Mouse (Mus musculus) hindbrain, embryonic 16.5 days (tissue): ENCODE measurements around the gene Morf4l1. TPM values are rescaled to one million over a fixed set of nuclear protein-coding genes. Genes with fewer than 3 reads are reported as not detected.
"Not testable (repeated sequence)": the region's sequence is repeated elsewhere in the genome, so short reads cannot be mapped to it uniquely, and the experiment has no call there.

Experiments
- ATAC-seq: fragments of 200-750 bp; cut with Nextera tagmentation; 2 replicates; pipeline ENCODE4 v1.8.0; 2017; ENCODE audit warnings: moderate TSS enrichment, moderate library complexity
- H3K27ac ChIP-seq: fragments of 300-500 bp; sonication (generic); 2 replicates; pipeline ENCODE4 v1.5.1; 2014; ENCODE audit warnings: low read depth, mild to moderate bottlenecking, control low read depth, low read length, moderate library complexity
- H3K27me3 ChIP-seq: fragments of 300-500 bp; sonication (generic); replicated peaks from 2 replicates; pipeline ENCODE4 v1.6.1; 2014; ENCODE audit warnings: low read length; ENCODE audit not compliant: control insufficient read depth, insufficient read depth
- H3K36me3 ChIP-seq: fragments of 300-500 bp; sonication (generic); 2 replicates; pipeline ENCODE4 v1.6.1; 2014; ENCODE audit warnings: mild to moderate bottlenecking, low read length, moderate library complexity, mixed read lengths; ENCODE audit not compliant: control insufficient read depth, insufficient read depth
- H3K4me1 ChIP-seq: fragments of 300-500 bp; sonication (generic); 2 replicates; pipeline ENCODE4 v1.6.1; 2014; ENCODE audit warnings: low read depth, low read length; ENCODE audit not compliant: control insufficient read depth, insufficient read depth
- H3K4me2 ChIP-seq: fragments of 300-500 bp; sonication (generic); 2 replicates; pipeline ENCODE4 v1.6.1; 2014; ENCODE audit warnings: mild to moderate bottlenecking, low read length, control low read depth, moderate library complexity
- H3K4me3 ChIP-seq: fragments of 300-500 bp; sonication (generic); 2 replicates; pipeline ENCODE4 v1.5.1; 2014; ENCODE audit warnings: mild to moderate bottlenecking, low read length, control low read depth, moderate library complexity
- H3K9ac ChIP-seq: fragments of 300-500 bp; sonication (generic); 2 replicates; pipeline ENCODE4 v1.6.1; 2014; ENCODE audit warnings: low read depth, mild to moderate bottlenecking, control low read depth, low read length, moderate library complexity
- H3K9me3 ChIP-seq: fragments of 300-500 bp; sonication (generic); 2 replicates; pipeline ENCODE4 v1.6.1; 2014; ENCODE audit warnings: mild to moderate bottlenecking, low read length, moderate library complexity; ENCODE audit not compliant: control insufficient read depth
- WGBS: fragments of 180-500 bp; shearing (Covaris S2); extraction: QIAGEN DNeasy Blood & Tissue Kit; methylation state at CpG from one replicate; pipeline ENCODE4 v1.1.7; 2014; 5-methylcytosine and 5-hydroxymethylcytosine counted together
- polyA plus RNA-seq: library from polyadenylated mRNA; unstranded; fragments of >200 nt; fragmentation: Nextera tagmentation; extraction: Ambion mirVana; gene quantifications from 2 replicates; pipeline ENCODE4 v1.2.1, GENCODE M21; 2015

Gene Morf4l1
- polyA plus RNA-seq, 1 experiment from 2014 or later: 538 TPM

DNA sequence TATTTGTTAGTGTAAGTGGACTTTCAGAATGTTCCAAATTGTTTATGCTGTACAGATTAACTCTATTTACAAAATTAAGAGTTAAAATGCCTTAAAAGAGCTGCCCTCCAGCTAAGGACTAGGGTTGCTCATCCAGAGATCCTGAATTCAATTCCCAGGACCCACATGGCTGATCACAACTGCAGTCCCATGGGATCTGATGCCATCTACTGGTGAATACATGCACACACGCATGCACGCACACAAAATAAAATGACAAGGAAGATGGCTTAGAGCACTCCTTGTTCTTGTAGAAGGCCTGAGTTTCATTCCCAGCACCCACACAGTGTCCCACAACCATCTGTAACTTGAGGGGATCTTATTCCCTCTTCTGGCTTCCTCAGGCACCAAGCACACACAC is 13.8 kb downstream of the Morf4l1 start:
- Histone ChIP-seq H3K4me2 (no peak overlapping the region), H3K27me3 (no peaks in the 10 kb centered on the region), H3K27ac (no peak overlapping the region), H3K4me1 (no peaks in the 10 kb centered on the region), H3K36me3 (peaks cover 46% of the 10 kb centered on the region), H3K9ac (no peak overlapping the region), H3K4me3 (no peak overlapping the region), H3K9me3 (no peaks in the 10 kb centered on the region)
- 53% methylated on average over 2 of the region's 2 CpGs for WGBS
- ATAC-seq: no peak

DNA sequence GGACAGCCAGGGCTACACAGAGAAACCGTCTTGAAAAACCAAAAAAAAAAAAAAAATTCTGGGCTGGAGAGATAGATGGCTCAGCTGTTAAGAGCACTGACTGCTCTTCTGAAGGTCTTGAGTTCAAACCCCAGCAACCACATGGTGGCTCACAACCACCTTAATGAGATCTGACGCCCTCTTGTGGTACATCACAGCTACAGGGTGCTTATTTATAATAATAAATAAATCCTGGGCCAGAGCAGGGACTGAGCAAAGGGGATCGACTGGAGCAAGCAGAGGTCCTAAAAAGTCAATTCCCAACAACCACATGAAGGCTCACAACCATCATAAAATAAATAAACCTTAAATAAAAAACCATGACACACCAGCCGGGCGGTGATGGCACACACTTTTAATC is 15.6 kb downstream of the Morf4l1 start:
- Histone ChIP-seq H3K27me3 (no peaks in the 10 kb centered on the region), H3K4me2 (no peak overlapping the region), H3K27ac (no peak overlapping the region), H3K9me3 (no peaks in the 10 kb centered on the region), H3K4me1 (no peaks in the 10 kb centered on the region), H3K4me3 (no peak overlapping the region), H3K9ac (no peak overlapping the region), H3K36me3 (peaks cover 50% of the 10 kb centered on the region)
- ATAC-seq: no peak
- WGBS: 86% methylated on average over 5 of the region's 5 CpGs

DNA sequence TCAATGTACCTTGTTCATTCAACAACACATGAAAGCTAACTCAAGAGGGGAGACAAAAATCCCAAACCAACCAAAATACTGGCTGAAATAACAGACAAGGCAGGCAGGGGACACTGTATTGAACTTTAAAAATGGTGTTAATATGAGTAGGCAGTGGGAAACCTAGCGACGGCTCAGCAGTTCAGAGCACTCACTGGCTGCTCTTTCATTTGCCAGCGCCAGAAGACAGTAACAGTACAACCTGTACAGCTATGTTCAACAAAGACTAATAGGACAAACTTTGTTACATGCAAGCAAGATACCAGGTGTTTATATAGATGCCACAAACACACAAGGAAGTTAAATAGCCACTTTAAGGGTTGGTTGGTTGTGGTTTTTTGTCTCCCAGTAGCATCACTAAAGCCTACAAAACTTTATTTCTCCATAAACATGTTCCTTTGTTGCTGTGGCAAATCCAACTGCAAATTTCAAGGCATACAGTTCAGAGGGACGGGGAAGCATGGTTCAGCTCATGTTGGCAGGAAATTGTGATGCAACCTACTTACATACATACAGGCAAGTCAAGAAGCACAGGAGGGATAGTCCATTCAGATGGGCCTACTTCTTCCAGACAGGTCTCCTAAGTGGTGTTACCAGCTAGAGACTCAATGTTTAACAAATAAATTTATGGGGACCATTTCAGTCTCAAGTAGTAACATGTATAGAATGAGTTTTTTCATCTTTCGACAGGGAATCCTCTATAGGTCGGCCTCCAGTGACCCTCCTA is 25.1 kb downstream of the Morf4l1 start:
- ATAC-seq: no peak
- Histone ChIP-seq H3K9ac (no peak overlapping the region), H3K9me3 (0 out of 2 replicates have a peak, but pooled peaks cover 2% of the 10 kb centered on the region), H3K27ac (no peak overlapping the region), H3K27me3 (no peaks in the 10 kb centered on the region), H3K36me3 (peaks cover 40% of the 10 kb centered on the region), H3K4me3 (no peak overlapping the region), H3K4me2 (no peak overlapping the region), H3K4me1 (no peaks in the 10 kb centered on the region)
- WGBS: 96% methylated on average over 6 of the region's 6 CpGs

DNA sequence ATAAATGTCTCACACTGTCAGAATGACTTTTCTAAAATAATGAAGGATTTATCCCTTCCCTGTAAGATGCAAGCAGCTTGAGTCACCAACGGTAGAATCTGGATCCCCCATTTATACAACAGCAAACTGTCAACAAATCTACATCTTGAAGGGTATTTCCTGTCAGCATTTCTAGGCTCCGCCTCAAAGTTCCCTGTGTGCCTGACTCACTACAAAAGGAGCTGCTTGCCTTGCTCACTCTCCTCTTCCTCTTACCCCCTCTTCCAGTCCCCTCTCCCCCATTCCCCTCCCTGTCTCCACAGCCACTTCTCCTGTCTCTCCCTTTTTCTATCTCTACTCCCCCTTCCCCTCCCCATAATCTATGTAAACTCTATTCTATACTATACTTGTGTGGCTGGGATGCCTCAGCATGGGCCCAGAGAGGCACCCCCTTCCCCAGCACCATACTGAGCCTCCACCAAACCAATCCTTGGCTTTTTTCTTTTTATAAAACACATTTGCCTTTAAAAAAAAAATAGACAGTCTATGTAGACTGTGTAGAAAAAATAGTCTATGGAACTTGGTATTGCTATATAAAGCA is 26.6 kb downstream of the Morf4l1 start:
- WGBS: 91% methylated on average over 2 of the region's 2 CpGs
- Histone ChIP-seq H3K36me3 (peaks cover 36% of the 10 kb centered on the region), H3K27ac (no peak overlapping the region), H3K4me3 (no peak overlapping the region), H3K9ac (no peak overlapping the region), H3K4me2 (no peak overlapping the region), H3K9me3 (0 out of 2 replicates have a peak, but pooled peaks cover 2% of the 10 kb centered on the region), H3K27me3 (no peaks in the 10 kb centered on the region), H3K4me1 (no peaks in the 10 kb centered on the region)
- peak; percentile 40 for ATAC-seq

DNA sequence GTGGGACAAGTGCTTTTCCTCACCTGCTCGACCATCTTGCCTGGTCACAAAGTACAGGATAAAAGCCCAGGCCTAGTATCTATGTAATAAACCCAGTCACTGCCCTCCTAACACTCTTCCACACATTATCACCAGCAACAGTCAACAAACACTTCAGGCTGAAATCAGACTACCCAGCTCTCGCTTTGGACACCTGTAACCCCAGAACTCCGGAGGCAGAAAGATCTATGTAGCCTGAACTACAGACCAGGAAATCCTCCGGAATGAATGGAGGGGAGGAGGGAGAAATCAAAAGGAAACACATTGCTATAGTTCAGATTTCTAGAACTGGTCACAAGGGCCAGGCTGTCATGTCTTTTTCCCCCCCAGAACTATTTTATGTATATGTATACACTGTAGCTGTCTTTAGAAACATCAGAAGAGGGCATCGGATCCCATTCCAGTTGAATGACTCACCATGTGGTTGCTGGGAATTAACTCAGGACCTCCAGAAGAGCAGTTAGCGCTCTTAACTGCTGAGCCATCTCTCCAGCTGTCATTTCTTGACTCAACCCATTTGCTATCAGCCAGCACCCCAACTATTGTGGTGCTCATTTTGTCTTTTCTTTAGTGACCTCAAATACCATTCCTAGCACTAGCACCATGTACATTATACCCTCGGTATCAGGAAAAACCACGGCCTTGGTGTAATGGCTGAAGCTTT is 29.7 kb downstream of the Morf4l1 start:
- H3K9me3 ChIP-seq: 0 out of 2 replicates have a peak, but pooled peaks cover 2% of the 10 kb centered on the region
- H3K36me3 ChIP-seq: peaks cover 23% of the 10 kb centered on the region
- WGBS: 93% methylated on average over 8 of the region's 8 CpGs
- ATAC-seq: no peak
- no peak overlapping the region for H3K4me3 ChIP-seq
- H3K27ac ChIP-seq: no peak overlapping the region
- H3K4me2 ChIP-seq: no peak overlapping the region
- no peak overlapping the region for H3K9ac ChIP-seq
- no peaks in the 10 kb centered on the region for H3K27me3 ChIP-seq
- no peaks in the 10 kb centered on the region for H3K4me1 ChIP-seq

DNA sequence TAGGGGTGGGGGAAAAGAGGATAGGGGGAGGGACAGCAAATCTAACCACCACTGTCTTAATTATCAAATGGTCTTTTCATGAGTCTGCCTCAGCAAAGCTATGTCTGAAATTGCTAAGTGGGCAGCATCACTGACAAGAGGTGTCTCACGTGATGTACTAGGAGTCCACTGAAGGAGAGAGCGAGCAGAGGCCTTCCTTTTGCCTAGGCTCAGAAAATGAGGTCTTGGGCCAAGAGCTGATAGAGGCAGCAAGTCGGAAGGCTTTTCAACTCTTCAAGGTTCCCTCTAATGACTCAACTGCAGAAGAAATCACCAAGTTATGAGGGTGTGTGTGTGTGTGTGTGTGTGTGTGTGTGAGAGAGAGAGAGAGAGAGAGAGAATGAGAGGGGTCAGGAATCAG is 30.4 kb downstream of the Morf4l1 start:
- H3K36me3 ChIP-seq: peaks cover 15% of the 10 kb centered on the region
- H3K27ac ChIP-seq: no peak overlapping the region
- H3K4me3 ChIP-seq: no peak overlapping the region
- no peaks in the 10 kb centered on the region for H3K27me3 ChIP-seq
- ATAC-seq: no peak
- 0 out of 2 replicates have a peak, but pooled peaks cover 2% of the 10 kb centered on the region for H3K9me3 ChIP-seq
- no peak overlapping the region for H3K9ac ChIP-seq
- H3K4me2 ChIP-seq: no peak overlapping the region
- WGBS: 91% methylated on average over 3 of the region's 3 CpGs
- no peaks in the 10 kb centered on the region for H3K4me1 ChIP-seq

DNA sequence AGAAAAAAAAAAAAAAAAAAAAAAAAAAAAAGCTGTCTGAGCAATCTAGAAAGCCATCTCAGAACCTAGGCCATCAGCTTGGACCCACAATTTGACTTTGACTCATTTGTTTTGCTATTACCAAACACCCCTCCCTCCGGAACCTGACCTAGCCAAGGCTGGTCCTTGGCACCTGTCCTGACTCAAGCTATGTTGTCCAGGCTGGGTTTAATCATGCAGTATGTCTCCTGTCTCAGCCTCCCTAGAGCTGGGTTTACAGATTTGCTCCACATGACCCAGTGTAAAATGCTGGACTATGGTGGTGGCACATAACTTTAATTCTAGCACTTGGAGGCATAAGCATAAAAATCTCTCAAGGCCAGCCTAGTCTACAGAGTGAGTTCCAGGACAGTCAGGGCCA is 31.6 kb downstream of the Morf4l1 start:
- H3K4me3 ChIP-seq: no peak overlapping the region
- ATAC-seq: no peak
- H3K9ac ChIP-seq: no peak overlapping the region
- WGBS: 86% methylated on average over 1 of the region's 1 CpGs
- H3K9me3 ChIP-seq: 0 out of 2 replicates have a peak, but pooled peaks cover 2% of the 10 kb centered on the region
- H3K27ac ChIP-seq: no peak overlapping the region
- H3K27me3 ChIP-seq: no peaks in the 10 kb centered on the region
- peaks cover 8% of the 10 kb centered on the region for H3K36me3 ChIP-seq
- H3K4me2 ChIP-seq: no peak overlapping the region
- H3K4me1 ChIP-seq: no peaks in the 10 kb centered on the region

DNA sequence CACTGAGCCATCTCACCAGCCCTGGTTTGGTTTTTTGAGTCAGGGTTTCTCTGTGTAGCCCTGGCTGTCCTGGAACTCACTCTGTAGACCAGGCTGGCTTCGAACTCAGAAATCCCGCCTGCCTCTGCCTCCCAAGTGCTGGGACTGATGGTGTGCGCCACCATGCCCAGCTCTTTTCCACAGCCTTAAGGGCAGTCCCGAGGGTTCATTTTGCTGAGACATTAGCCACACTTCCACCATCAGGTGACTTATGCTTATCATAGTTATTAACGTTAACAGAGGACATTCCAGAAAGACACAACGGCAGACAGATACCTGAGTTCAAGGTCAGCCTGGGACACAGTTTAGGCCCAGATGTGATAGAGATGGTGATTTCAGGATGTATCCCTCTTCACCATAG is 32.6 kb downstream of the Morf4l1 start:
- not testable (repeated sequence) for H3K27ac ChIP-seq, H3K4me1 ChIP-seq, H3K36me3 ChIP-seq, ATAC-seq, H3K4me3 ChIP-seq, H3K9me3 ChIP-seq, H3K9ac ChIP-seq, H3K4me2 ChIP-seq, H3K27me3 ChIP-seq
- 89% methylated on average over 6 of the region's 6 CpGs for WGBS

DNA sequence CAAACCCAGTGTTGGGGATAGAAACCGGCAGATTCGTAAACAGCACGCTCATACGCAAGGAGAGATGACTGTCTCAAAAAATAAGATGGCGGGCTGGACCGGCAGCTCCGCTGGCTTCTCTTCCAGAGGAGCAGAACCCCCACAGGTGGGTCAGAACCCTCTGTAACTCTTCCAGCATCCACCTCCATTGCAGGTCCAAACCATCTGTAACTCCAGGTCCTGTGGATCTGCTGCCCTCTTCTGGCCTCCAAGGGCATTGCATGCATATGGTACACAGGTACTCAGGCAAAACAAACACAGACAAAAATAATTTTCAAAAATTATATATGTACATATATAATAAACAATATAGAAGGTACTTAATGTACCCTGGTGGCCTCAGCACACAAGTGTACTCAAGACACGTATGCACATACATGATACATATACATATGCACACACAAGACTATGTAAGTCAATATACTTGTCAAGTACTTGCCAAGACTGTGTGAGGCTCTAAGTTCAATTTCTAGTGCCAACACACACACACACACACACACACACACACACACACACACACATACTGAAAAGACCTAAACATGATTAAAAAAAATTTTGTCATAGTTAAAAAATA is 37.6 kb downstream of the Morf4l1 start:
- Histone ChIP-seq H3K4me2 (no peak overlapping the region), H3K4me3 (no peak overlapping the region), H3K4me1 (no peaks in the 10 kb centered on the region), H3K36me3 (no peaks in the 10 kb centered on the region), H3K9me3 (no peaks in the 10 kb centered on the region), H3K9ac (no peak overlapping the region), H3K27ac (no peak overlapping the region), H3K27me3 (no peaks in the 10 kb centered on the region)
- peak; percentile 61 for ATAC-seq
- WGBS: 55% methylated on average over 8 of the region's 8 CpGs
